Mouse (Mus musculus) stomach, postnatal 0 days (tissue): ENCODE data around the gene Grm3. TPM values are rescaled to one million over a fixed set of nuclear protein-coding genes. Genes with fewer than 3 reads are reported as not detected.

Experiments
- ATAC-seq: fragments of 200-750 bp; cut with Nextera tagmentation; 2 replicates; pipeline ENCODE4 v1.8.0; 2017; ENCODE audit not compliant: low FRiP score, low TSS enrichment
- DNase-seq: peaks from one replicate; pipeline ENCODE4 v3.0.0-alpha.2; 2016; ENCODE audit warnings: low spot score
- H3K27ac ChIP-seq: fragments of 300-500 bp; sonication (generic); replicated peaks from 2 replicates; pipeline ENCODE4 v1.5.1; 2014; ENCODE audit warnings: mild to moderate bottlenecking, control low read depth
- H3K27me3 ChIP-seq: fragments of 300-500 bp; sonication (generic); 2 replicates; pipeline ENCODE4 v1.6.1; 2014; ENCODE audit warnings: low read length; ENCODE audit not compliant: control insufficient read depth, insufficient read depth
- H3K36me3 ChIP-seq: fragments of 300-500 bp; sonication (generic); 2 replicates; pipeline ENCODE4 v1.6.1; 2014; ENCODE audit warnings: low read length, mixed read lengths; ENCODE audit not compliant: control insufficient read depth, insufficient read depth
- H3K4me1 ChIP-seq: fragments of 300-500 bp; sonication (generic); replicated peaks from 2 replicates; pipeline ENCODE4 v1.6.1; 2014; ENCODE audit warnings: antibody characterized with exemption; ENCODE audit not compliant: control insufficient read depth, insufficient read depth
- H3K4me2 ChIP-seq: fragments of 300-500 bp; sonication (generic); replicated peaks from 2 replicates; pipeline ENCODE4 v1.6.1; 2014; ENCODE audit warnings: low read depth, mild to moderate bottlenecking, control low read depth, moderate library complexity
- H3K4me3 ChIP-seq: fragments of 300-500 bp; sonication (generic); 2 replicates; pipeline ENCODE4 v1.5.1; 2014; ENCODE audit warnings: low read depth, low read length, control low read depth
- H3K9ac ChIP-seq: fragments of 300-500 bp; sonication (generic); 2 replicates; pipeline ENCODE4 v1.6.1; 2014; ENCODE audit warnings: mild to moderate bottlenecking, low read length, control low read depth, mixed read lengths
- H3K9me3 ChIP-seq: fragments of 300-500 bp; sonication (generic); 2 replicates; pipeline ENCODE4 v1.6.1; 2016; ENCODE audit warnings: low read length; ENCODE audit not compliant: control insufficient read depth
- CTCF ChIP-seq: IDR thresholded peaks from 2 replicates; pipeline ENCODE4 v1.5.1; 2016; ENCODE audit warnings: antibody characterized with exemption, low read depth, mild to moderate bottlenecking, moderate library complexity
- EP300 ChIP-seq: optimal IDR thresholded peaks from 2 replicates; pipeline ENCODE3; 2016; ENCODE audit warnings: antibody characterized with exemption
- WGBS: fragments of 180-500 bp; shearing (Covaris S2); extraction: QIAGEN DNeasy Blood & Tissue Kit; methylation state at CpG from one replicate; pipeline ENCODE4 v1.1.7; 2014; 5-methylcytosine and 5-hydroxymethylcytosine counted together
- polyA plus RNA-seq: library from polyadenylated mRNA; unstranded; fragments of >200 nt; fragmentation: Nextera tagmentation; extraction: Ambion mirVana; gene quantifications from 2 replicates; pipeline ENCODE4 v1.2.1, GENCODE M21; 2015

The Grm3 gene
- polyA plus RNA-seq, 1 experiment from 2014 or later = 0.59 TPM

DNA sequence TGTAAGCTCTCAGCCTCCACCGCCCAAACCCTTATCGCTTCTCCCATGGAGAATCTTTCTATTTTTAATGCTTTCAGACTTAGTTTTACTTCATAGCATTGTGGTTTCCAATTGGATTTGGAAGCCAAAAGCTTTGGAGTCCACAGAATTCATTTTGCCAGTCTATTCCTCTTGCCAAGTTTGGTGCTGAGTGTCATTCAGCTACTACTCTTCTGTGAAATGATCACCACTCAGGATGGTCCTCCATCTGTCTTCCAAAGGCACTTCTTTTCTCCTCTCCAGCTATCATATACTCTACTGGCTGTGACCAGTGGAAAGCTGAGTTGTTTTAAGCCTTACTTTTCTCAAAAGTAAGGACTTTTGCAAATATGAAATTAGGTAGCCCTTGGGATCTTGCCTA, 86.4 kb downstream of the Grm3 start:
- Histone ChIP-seq H3K4me2 (no peak overlapping the region), H3K36me3 (no peaks in the 10 kb centered on the region), H3K4me1 (no peaks in the 10 kb centered on the region), H3K4me3 (no peak overlapping the region), H3K27ac (no peak overlapping the region), H3K9ac (no peak overlapping the region), H3K27me3 (no peaks in the 10 kb centered on the region), H3K9me3 (no peaks in the 10 kb centered on the region)
- DNase-seq (no peak), ATAC-seq (no peak)
- TF ChIP-seq EP300 (no peak), CTCF (no peak)
- 98% methylated on average over 2 of the region's 2 CpGs for WGBS

GRCm38 (mm10) chr5:9627220-9627619, 97.8 kb downstream of the Grm3 start:
- no peaks in the 10 kb centered on the region for H3K9me3 ChIP-seq
- H3K27me3 ChIP-seq = no peaks in the 10 kb centered on the region
- H3K4me2 ChIP-seq = no peak overlapping the region
- DNase-seq = peak; percentile 22
- no peaks in the 10 kb centered on the region for H3K36me3 ChIP-seq
- H3K4me1 ChIP-seq = no peaks in the 10 kb centered on the region
- no peak for TF ChIP-seq EP300
- TF ChIP-seq CTCF = peak; percentile 16; the same call in 1 of the 2 replicates
- 0 out of 2 replicates have a peak, but pooled peaks have one; percentile 61 for ATAC-seq
- 40% methylated on average over 2 of the region's 2 CpGs for WGBS
- H3K9ac ChIP-seq = no peak overlapping the region
- H3K4me3 ChIP-seq = no peak overlapping the region
- H3K27ac ChIP-seq = no peak overlapping the region

DNA sequence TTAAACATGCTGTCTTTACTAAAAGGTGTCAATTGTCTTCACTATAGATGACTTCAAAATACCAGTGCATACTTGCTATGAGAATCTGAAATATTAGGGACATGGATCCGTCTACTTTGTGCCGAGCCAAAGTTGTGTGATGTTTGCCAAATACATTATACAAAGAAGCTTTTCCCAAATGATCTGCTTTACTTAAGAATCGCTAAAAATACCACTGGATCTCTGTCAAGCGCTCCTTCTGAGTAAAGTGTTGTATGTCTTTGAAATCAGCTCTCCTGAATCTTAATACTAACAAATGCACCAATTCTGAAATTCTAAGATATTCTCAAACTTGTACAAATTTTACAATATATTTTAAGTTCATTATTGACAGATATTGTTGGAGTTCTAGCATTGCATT, 100.6 kb downstream of the Grm3 start:
- Histone ChIP-seq H3K9me3 (no peaks in the 10 kb centered on the region), H3K27ac (no peak overlapping the region), H3K4me3 (no peak overlapping the region), H3K4me1 (no peaks in the 10 kb centered on the region), H3K4me2 (no peak overlapping the region), H3K9ac (no peak overlapping the region), H3K27me3 (no peaks in the 10 kb centered on the region), H3K36me3 (no peaks in the 10 kb centered on the region)
- DNase-seq (no peak), ATAC-seq (no peak)
- TF ChIP-seq CTCF (no peak), EP300 (no peak)
- WGBS = 58% methylated on average over 4 of the region's 4 CpGs

- no peak for DNase-seq
- no peak overlapping the region for H3K9ac ChIP-seq
- TF ChIP-seq EP300 (no peak), CTCF (no peak)
- no peaks in the 10 kb centered on the region for H3K4me1 ChIP-seq
- H3K4me2 ChIP-seq = no peak overlapping the region
- no peak for ATAC-seq
- H3K4me3 ChIP-seq = no peak overlapping the region
- no peaks in the 10 kb centered on the region for H3K9me3 ChIP-seq
- no peaks in the 10 kb centered on the region for H3K36me3 ChIP-seq
- WGBS = 29% methylated on average over 4 of the region's 4 CpGs
- no peaks in the 10 kb centered on the region for H3K27me3 ChIP-seq
- no peak overlapping the region for H3K27ac ChIP-seq
These were observed 101.9 kb downstream of the Grm3 start for GRCm38 (mm10) chr5:9623095-9623459.

- H3K9ac ChIP-seq = no peak overlapping the region
- H3K9me3 ChIP-seq = no peaks in the 10 kb centered on the region
- no peaks in the 10 kb centered on the region for H3K36me3 ChIP-seq
- no peak for DNase-seq
- H3K4me1 ChIP-seq = no peaks in the 10 kb centered on the region
- H3K27ac ChIP-seq = no peak overlapping the region
- H3K4me3 ChIP-seq = no peak overlapping the region
- TF ChIP-seq EP300 = no peak
- no peak for TF ChIP-seq CTCF
- H3K27me3 ChIP-seq = no peaks in the 10 kb centered on the region
- WGBS = 66% methylated on average over 4 of the region's 4 CpGs
- no peak for ATAC-seq
- no peak overlapping the region for H3K4me2 ChIP-seq
These were observed 102.5 kb downstream of the Grm3 start for GRCm38 (mm10) chr5:9622264-9623094.

GRCm38 (mm10) chr5:9621417-9622067, 103.4 kb downstream of the Grm3 start:
- no peak for ATAC-seq
- 92% methylated on average over 3 of the region's 3 CpGs for WGBS
- DNase-seq = no peak
- Histone ChIP-seq H3K27me3 (no peaks in the 10 kb centered on the region), H3K4me3 (no peak overlapping the region), H3K4me1 (no peaks in the 10 kb centered on the region), H3K9me3 (no peaks in the 10 kb centered on the region), H3K9ac (no peak overlapping the region), H3K36me3 (no peaks in the 10 kb centered on the region), H3K4me2 (no peak overlapping the region), H3K27ac (no peak overlapping the region)
- TF ChIP-seq CTCF (no peak), EP300 (no peak)
